Mouse (Mus musculus): ENCODE measurements around the gene Unc5c.
A peak's percentile ranks its signal among the peaks of the same experiment; 100 is the strongest.

The Unc5c gene

GRCm38 (mm10) chr3:141511253-141512038, 46.4 kb downstream of the Unc5c start:
- peak; percentile 45 for DNase-seq (ENCODE audit: inconsistent ontology term)

DNA sequence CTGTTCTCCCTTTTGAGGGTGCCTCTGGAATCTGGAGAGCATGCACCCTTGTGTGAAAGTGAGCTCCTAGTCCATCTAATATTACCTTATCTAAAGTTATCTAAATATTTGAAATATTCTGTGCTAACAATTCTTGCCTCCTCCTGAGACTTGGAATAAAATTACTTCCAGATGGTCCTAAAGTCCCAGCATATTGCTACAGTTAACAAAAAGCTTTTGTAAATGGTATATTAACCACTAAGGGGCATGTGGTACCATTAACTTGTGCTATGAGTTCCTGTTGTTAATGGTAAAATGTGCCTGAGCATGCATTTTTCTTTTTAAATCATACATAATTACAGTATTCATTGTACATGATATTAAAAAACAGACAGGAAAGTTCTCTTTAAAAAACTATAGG, 63.7 kb downstream of the Unc5c start:
- no peak for DNase-seq (ENCODE audit: inconsistent ontology term)

GRCm38 (mm10) chr3:141529599-141529998, 64.6 kb downstream of the Unc5c start:
- no peak for DNase-seq (ENCODE audit: inconsistent ontology term)

GRCm38 (mm10) chr3:141533861-141534260, 68.8 kb downstream of the Unc5c start:
- DNase-seq (ENCODE audit: inconsistent ontology term): no peak

- DNase-seq (ENCODE audit: inconsistent ontology term): no peak
Observed at GRCm38 (mm10) chr3:141536857-141537256, 71.8 kb downstream of the Unc5c start.

GRCm38 (mm10) chr3:141538120-141538519, 73.1 kb downstream of the Unc5c start:
- DNase-seq (ENCODE audit: inconsistent ontology term): no peak

DNA sequence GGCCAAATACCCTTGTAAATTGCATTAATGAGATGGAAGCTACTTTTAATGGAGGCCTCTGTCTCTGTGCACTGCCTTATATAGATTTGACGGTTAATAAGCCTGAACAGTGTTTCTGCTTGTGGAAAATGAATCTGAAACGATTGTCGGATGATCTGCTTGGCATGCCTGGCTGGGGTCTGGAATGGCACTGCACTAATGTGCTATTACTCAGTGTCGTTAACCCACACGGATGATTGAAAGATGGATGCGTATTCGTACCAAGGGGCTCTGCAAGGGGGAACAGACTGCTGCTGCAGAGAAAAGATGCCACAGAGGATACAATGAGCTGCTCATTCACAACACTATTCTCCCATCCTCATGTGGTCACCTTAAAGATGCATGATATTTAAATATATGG, 75.7 kb downstream of the Unc5c start:
- no peak for DNase-seq (ENCODE audit: inconsistent ontology term)

- no peak for DNase-seq (ENCODE audit: inconsistent ontology term)
Observed at GRCm38 (mm10) chr3:141547341-141547814, 82.4 kb downstream of the Unc5c start.

GRCm38 (mm10) chr3:141549661-141550060, 84.6 kb downstream of the Unc5c start:
- peak; percentile 56 for DNase-seq (ENCODE audit: inconsistent ontology term)

DNA sequence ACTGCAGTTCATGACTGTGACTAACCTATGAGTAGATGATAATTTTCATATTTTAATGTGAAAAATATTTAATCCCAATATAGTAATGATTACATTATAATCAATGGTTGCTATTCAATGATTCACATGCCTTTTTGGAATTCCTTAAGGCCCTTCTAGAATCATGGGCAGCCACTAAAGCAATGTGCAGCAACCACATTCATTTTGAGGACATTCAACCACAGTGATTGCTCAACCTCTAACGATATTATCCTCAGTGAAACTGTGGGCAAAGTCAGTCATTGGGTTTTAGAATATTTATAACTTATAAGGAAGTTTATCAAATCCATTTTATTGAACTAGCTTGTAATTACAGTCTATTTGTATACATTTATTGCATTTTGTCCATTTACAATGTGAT, 87.9 kb downstream of the Unc5c start:
- DNase-seq (ENCODE audit: inconsistent ontology term): peak; percentile 66

DNA sequence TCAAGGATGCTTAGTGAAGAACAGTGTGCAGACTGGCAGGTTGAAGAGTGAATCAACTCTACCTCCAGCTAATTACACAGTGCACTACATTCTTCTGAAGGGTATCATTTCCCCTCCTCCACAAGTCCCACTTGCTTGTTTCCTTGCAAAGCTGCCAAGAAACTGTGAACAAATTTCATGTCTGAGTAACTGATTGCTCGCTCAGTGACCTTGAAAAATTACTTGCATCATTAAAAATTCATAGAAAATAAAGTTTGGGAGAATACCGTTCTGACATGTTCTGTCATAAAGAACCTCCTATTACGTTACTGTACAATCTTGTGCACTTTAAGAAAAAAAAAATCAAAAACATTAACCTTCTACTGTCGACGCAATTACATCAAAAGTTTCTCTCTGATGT, 92.1 kb downstream of the Unc5c start:
- peak; percentile 58 for DNase-seq (ENCODE audit: inconsistent ontology term)

- DNase-seq (ENCODE audit: inconsistent ontology term): no peak
Observed at GRCm38 (mm10) chr3:141575076-141575688, 110.2 kb downstream of the Unc5c start.

- DNase-seq (ENCODE audit: inconsistent ontology term): no peak
Observed at GRCm38 (mm10) chr3:141577382-141577781, 112.4 kb downstream of the Unc5c start.

DNA sequence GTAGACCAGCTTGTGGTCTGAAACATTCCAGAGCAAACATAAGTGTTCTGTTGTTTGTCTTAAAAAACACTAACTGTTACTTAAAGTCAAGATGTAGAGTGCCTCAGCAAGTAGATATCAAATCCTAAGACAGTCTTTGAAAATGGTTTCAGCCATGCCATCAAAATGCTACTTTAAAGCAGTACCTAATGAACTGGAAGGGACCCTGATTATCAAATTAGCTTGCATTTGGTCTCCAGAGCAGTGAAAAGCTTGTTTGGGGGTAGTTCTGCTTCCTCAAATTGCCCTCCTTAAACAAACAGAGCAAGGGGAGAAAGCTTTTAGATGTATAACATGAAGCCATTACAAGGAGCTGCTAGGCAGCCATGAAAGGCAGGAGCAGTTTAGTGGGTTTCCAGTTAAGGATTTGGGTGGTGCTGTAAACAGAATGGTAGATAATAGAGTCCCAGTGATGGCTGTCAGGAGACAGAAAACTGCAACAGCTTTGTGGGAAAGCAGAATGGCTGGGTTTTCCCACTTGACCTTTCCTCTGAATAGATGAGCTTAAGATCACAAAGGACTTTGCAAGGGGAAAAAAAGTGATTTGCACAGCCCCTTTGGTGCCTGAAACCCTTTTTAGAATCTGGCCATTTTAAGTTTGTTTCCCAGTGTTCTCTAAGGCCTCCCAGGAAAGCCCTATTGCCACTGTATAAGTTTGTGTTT, 116.3 kb downstream of the Unc5c start:
- no peak for DNase-seq (ENCODE audit: inconsistent ontology term)

DNA sequence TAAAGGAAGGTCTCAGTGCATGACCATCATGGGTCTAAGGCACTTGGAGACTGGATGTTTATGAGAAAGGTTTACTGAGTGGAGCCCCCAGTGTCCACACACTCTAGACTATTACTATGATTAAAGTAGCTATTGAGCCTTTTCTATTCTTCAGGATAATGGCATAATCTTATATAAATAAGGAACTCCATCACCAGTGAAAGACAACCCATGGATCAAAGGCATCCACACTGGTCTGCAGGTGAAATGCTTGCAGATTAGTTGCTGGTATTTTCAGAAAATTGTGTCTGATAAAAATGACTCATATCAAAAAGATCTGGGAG, 116.8 kb downstream of the Unc5c start:
- DNase-seq (ENCODE audit: inconsistent ontology term): no peak

GRCm38 (mm10) chr3:141583180-141583579, 118.2 kb downstream of the Unc5c start:
- no peak for DNase-seq (ENCODE audit: inconsistent ontology term)

GRCm38 (mm10) chr3:141589392-141590012, 124.5 kb downstream of the Unc5c start:
- DNase-seq (ENCODE audit: inconsistent ontology term): no peak

GRCm38 (mm10) chr3:141593249-141593648, 128.2 kb downstream of the Unc5c start:
- DNase-seq (ENCODE audit: inconsistent ontology term): no peak

DNA sequence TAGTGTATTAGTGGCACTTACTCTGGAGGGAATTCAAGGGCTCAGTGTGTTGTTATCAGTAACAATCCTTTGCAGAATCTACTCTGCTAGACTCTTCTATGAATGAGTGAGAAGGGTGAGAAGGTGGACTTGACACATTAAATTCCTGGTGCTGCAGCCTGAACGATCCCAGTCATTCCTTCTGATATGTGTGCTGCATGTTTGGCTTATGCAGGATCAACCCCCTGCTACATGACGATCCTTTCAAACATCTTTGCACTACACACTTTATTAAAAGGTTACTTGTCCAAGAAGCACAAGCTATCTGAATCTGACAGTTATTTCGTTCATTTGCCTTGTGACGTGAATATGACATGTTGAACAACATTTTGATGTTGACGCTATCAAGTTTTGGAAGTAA, 129.1 kb downstream of the Unc5c start:
- no peak for DNase-seq (ENCODE audit: inconsistent ontology term)

- DNase-seq (ENCODE audit: inconsistent ontology term): no peak
Observed at GRCm38 (mm10) chr3:141595073-141595472, 130.1 kb downstream of the Unc5c start.

GRCm38 (mm10) chr3:141596461-141596860, 131.4 kb downstream of the Unc5c start:
- no peak for DNase-seq (ENCODE audit: inconsistent ontology term)

DNA sequence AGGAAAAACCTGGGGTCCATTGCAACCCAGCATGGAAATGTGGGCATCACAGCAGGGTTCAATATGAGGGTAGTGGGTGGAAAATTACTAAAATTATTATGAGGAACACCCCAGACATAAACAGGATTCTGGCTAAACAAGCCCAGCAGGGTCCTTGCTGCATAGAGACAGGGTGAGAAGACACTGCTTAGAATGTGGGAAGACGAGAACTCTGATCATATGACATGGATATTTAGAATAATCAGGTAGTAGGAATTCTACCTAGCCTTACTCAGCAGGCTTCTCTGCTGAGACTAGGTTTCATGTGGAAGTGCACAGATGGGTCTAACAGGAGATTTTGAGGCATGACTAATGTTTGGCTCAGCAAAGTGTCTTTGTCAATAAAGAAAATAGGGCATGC, 131.9 kb downstream of the Unc5c start:
- DNase-seq (ENCODE audit: inconsistent ontology term): no peak
